Mouse (Mus musculus) intestine, postnatal 0 days (tissue): Measurements from ENCODE around the gene Pdzd2. TPM values are rescaled to one million over a fixed set of nuclear protein-coding genes. Genes with fewer than 3 reads are reported as not detected.
A peak's percentile ranks its signal among the peaks of the same experiment; 100 is the strongest.

Experiments used
- ATAC-seq: fragments of 200-750 bp; cut with Nextera tagmentation; 2 replicates; pipeline ENCODE4 v1.8.0; 2017; ENCODE audit warnings: mild to moderate bottlenecking, moderate TSS enrichment, moderate library complexity
- H3K27ac ChIP-seq: fragments of 300-500 bp; sonication (generic); 2 replicates; pipeline ENCODE4 v1.5.1; 2014; ENCODE audit warnings: mild to moderate bottlenecking, low read depth, low read length, moderate library complexity
- H3K27me3 ChIP-seq: fragments of 300-500 bp; sonication (generic); replicated peaks from 2 replicates; pipeline ENCODE4 v1.6.1; 2014; ENCODE audit warnings: low read length, mixed read lengths; ENCODE audit not compliant: control insufficient read depth, insufficient read depth
- H3K36me3 ChIP-seq: fragments of 300-500 bp; sonication (generic); 2 replicates; pipeline ENCODE4 v1.6.1; 2014; ENCODE audit warnings: mild to moderate bottlenecking, moderate library complexity; ENCODE audit not compliant: control insufficient read depth, insufficient read depth
- H3K4me1 ChIP-seq: fragments of 300-500 bp; sonication (generic); replicated peaks from 2 replicates; pipeline ENCODE4 v1.6.1; 2014; ENCODE audit warnings: antibody characterized with exemption, low read length, mixed read lengths; ENCODE audit not compliant: control insufficient read depth, insufficient read depth
- H3K4me2 ChIP-seq: fragments of 300-500 bp; sonication (generic); replicated peaks from 2 replicates; pipeline ENCODE4 v1.6.1; 2014; ENCODE audit warnings: low read depth, mild to moderate bottlenecking, moderate library complexity
- H3K4me3 ChIP-seq: fragments of 300-500 bp; sonication (generic); 2 replicates; pipeline ENCODE4 v1.5.1; 2014; ENCODE audit warnings: low read depth, low read length
- H3K9ac ChIP-seq: fragments of 300-500 bp; sonication (generic); 2 replicates; pipeline ENCODE4 v1.6.1; 2014; ENCODE audit warnings: mild to moderate bottlenecking, low read depth, low read length
- H3K9me3 ChIP-seq: fragments of 300-500 bp; sonication (generic); 2 replicates; pipeline ENCODE4 v1.6.1; 2016; ENCODE audit warnings: mixed run types; ENCODE audit not compliant: control insufficient read depth
- CTCF ChIP-seq: sonication (generic); IDR thresholded peaks from 2 replicates; pipeline ENCODE4 v1.5.1; 2016; ENCODE audit warnings: low read depth, mild to moderate bottlenecking, control low read depth, antibody characterized with exemption, moderate library complexity
- WGBS: fragments of 180-500 bp; shearing (Covaris S2); extraction: QIAGEN DNeasy Blood & Tissue Kit; methylation state at CpG from one replicate; pipeline ENCODE4 v1.1.7; 2014; 5-methylcytosine and 5-hydroxymethylcytosine counted together
- polyA plus RNA-seq: library from polyadenylated mRNA; unstranded; fragments of >200 nt; fragmentation: Nextera tagmentation; extraction: Ambion mirVana; gene quantifications from 2 replicates; pipeline ENCODE4 v1.2.1, GENCODE M21; 2015

Gene Pdzd2
- polyA plus RNA-seq, 1 experiment from 2014 or later = 10.1 TPM

- no peak for ATAC-seq
- WGBS = 44% methylated on average over 3 of the region's 3 CpGs
- H3K36me3 ChIP-seq = peaks cover 41% of the 10 kb centered on the region
Observed at GRCm38 (mm10) chr15:12366072-12366469, 373.7 kb downstream of the Pdzd2 start.

GRCm38 (mm10) chr15:12365416-12366071 is 374.2 kb downstream of the Pdzd2 start:
- WGBS = 70% methylated on average over 15 of the region's 15 CpGs
- Histone ChIP-seq H3K4me1 (no peaks in the 10 kb centered on the region; the same call in 1 of the 2 replicates), H3K4me2 (no peak overlapping the region; the same call in 1 of the 2 replicates), H3K27ac (no peak overlapping the region), H3K36me3 (peaks cover 47% of the 10 kb centered on the region), H3K9me3 (no peaks in the 10 kb centered on the region), H3K27me3 (no peaks in the 10 kb centered on the region), H3K4me3 (no peak overlapping the region), H3K9ac (no peak overlapping the region)
- peak; percentile 47; the same call in 1 of the 2 replicates for ATAC-seq
- TF ChIP-seq CTCF = no peak

More at GRCm38 (mm10) chr15:12366072-12366469, 373.7 kb downstream of the Pdzd2 start:
- no peak overlapping the region for H3K4me3 ChIP-seq
- H3K27ac ChIP-seq = no peak overlapping the region
- H3K27me3 ChIP-seq = no peaks in the 10 kb centered on the region
- H3K4me2 ChIP-seq = no peak overlapping the region; the same call in 1 of the 2 replicates
- no peaks in the 10 kb centered on the region for H3K9me3 ChIP-seq
- TF ChIP-seq CTCF = no peak
- no peaks in the 10 kb centered on the region; the same call in 1 of the 2 replicates for H3K4me1 ChIP-seq
- H3K9ac ChIP-seq = no peak overlapping the region

GRCm38 (mm10) chr15:12364096-12364495 is 375.6 kb downstream of the Pdzd2 start:
- H3K9ac ChIP-seq = no peak overlapping the region
- no peaks in the 10 kb centered on the region for H3K9me3 ChIP-seq
- no peak overlapping the region for H3K27ac ChIP-seq
- H3K36me3 ChIP-seq = peaks cover 46% of the 10 kb centered on the region
- no peaks in the 10 kb centered on the region; the same call in 1 of the 2 replicates for H3K4me1 ChIP-seq
- no peak overlapping the region for H3K4me3 ChIP-seq
- ATAC-seq = no peak
- H3K27me3 ChIP-seq = no peaks in the 10 kb centered on the region
- no peak for TF ChIP-seq CTCF
- H3K4me2 ChIP-seq = no peak overlapping the region
- 88% methylated on average over 4 of the region's 4 CpGs for WGBS

GRCm38 (mm10) chr15:12362701-12363040 is 377.1 kb downstream of the Pdzd2 start:
- no peaks in the 10 kb centered on the region; the same call in none of the 2 replicates for H3K4me1 ChIP-seq
- peaks cover 44% of the 10 kb centered on the region for H3K36me3 ChIP-seq
- H3K27ac ChIP-seq = no peak overlapping the region
- no peak for TF ChIP-seq CTCF
- H3K9me3 ChIP-seq = no peaks in the 10 kb centered on the region
- H3K4me2 ChIP-seq = no peak overlapping the region
- H3K4me3 ChIP-seq = no peak overlapping the region
- H3K9ac ChIP-seq = no peak overlapping the region
- H3K27me3 ChIP-seq = no peaks in the 10 kb centered on the region
- WGBS = 86% methylated on average over 6 of the region's 6 CpGs
- ATAC-seq = no peak

GRCm38 (mm10) chr15:12362001-12362700 is 377.6 kb downstream of the Pdzd2 start:
- Histone ChIP-seq H3K27me3 (no peaks in the 10 kb centered on the region), H3K4me2 (no peak overlapping the region), H3K9ac (no peak overlapping the region), H3K4me3 (no peak overlapping the region), H3K4me1 (no peaks in the 10 kb centered on the region; the same call in none of the 2 replicates), H3K9me3 (no peaks in the 10 kb centered on the region), H3K36me3 (peaks cover 42% of the 10 kb centered on the region), H3K27ac (no peak overlapping the region)
- ATAC-seq = no peak
- 85% methylated on average over 14 of the region's 14 CpGs for WGBS
- no peak for TF ChIP-seq CTCF

- 81% methylated on average over 19 of the region's 19 CpGs for WGBS
- no peaks in the 10 kb centered on the region; the same call in none of the 2 replicates for H3K4me1 ChIP-seq
- H3K9me3 ChIP-seq = no peaks in the 10 kb centered on the region
- H3K27ac ChIP-seq = no peak overlapping the region
- TF ChIP-seq CTCF = no peak
- no peak overlapping the region for H3K9ac ChIP-seq
- ATAC-seq = no peak
- H3K4me2 ChIP-seq = no peak overlapping the region
- H3K27me3 ChIP-seq = no peaks in the 10 kb centered on the region
- H3K36me3 ChIP-seq = peaks cover 40% of the 10 kb centered on the region
- no peak overlapping the region for H3K4me3 ChIP-seq
Observed at GRCm38 (mm10) chr15:12360519-12361212, 379.1 kb downstream of the Pdzd2 start.
